Mouse (Mus musculus): Measurements from ENCODE around the gene Msi2. TPM values are rescaled to one million over a fixed set of nuclear protein-coding genes. Genes with fewer than 3 reads are reported as not detected.

Gene Msi2
- polyA plus RNA-seq, 1 experiment from 2014 or later, result 16.8 TPM

GRCm38 (mm10) chr11:88372589-88372988 lies 345.7 kb downstream of the Msi2 start:
- 89% methylated on average over 4 of the region's 4 CpGs for WGBS
- peaks cover 54% of the 10 kb centered on the region for H3K36me3 ChIP-seq
- no peak for DNase-seq (ENCODE audit: low spot score)
- no peak overlapping the region for H3K27ac ChIP-seq
- no peak overlapping the region for H3K4me3 ChIP-seq
- no peaks in the 10 kb centered on the region for H3K4me1 ChIP-seq
- H3K27me3 ChIP-seq (ENCODE audit: low read depth, poor library complexity, severe bottlenecking), result no peaks in the 10 kb centered on the region
- H3K9me3 ChIP-seq (replicated peaks), result no peaks in the 10 kb centered on the region

- Histone ChIP-seq H3K4me3 (no peak overlapping the region), H3K9me3 (replicated peaks) (no peaks in the 10 kb centered on the region), H3K27ac (no peak overlapping the region), H3K4me1 (0 out of 2 replicates have a peak, but pooled peaks cover 10% of the 10 kb centered on the region), H3K36me3 (peaks cover 57% of the 10 kb centered on the region), H3K27me3 (ENCODE audit: low read depth, poor library complexity, severe bottlenecking) (no peaks in the 10 kb centered on the region)
- no peak for DNase-seq (ENCODE audit: low spot score)
- 89% methylated on average over 3 of the region's 3 CpGs for WGBS
Measured at GRCm38 (mm10) chr11:88369898-88370297, 348.4 kb downstream of the Msi2 start.

- Histone ChIP-seq H3K4me1 (0 out of 2 replicates have a peak, but pooled peaks cover 10% of the 10 kb centered on the region), H3K4me3 (no peak overlapping the region), H3K27ac (no peak overlapping the region), H3K9me3 (replicated peaks) (no peaks in the 10 kb centered on the region), H3K27me3 (ENCODE audit: low read depth, poor library complexity, severe bottlenecking) (no peaks in the 10 kb centered on the region), H3K36me3 (peaks cover 78% of the 10 kb centered on the region)
- DNase-seq (ENCODE audit: low spot score), result no peak
- WGBS, result 83% methylated on average over 4 of the region's 4 CpGs
Measured at GRCm38 (mm10) chr11:88367501-88367900, 350.8 kb downstream of the Msi2 start.

DNA sequence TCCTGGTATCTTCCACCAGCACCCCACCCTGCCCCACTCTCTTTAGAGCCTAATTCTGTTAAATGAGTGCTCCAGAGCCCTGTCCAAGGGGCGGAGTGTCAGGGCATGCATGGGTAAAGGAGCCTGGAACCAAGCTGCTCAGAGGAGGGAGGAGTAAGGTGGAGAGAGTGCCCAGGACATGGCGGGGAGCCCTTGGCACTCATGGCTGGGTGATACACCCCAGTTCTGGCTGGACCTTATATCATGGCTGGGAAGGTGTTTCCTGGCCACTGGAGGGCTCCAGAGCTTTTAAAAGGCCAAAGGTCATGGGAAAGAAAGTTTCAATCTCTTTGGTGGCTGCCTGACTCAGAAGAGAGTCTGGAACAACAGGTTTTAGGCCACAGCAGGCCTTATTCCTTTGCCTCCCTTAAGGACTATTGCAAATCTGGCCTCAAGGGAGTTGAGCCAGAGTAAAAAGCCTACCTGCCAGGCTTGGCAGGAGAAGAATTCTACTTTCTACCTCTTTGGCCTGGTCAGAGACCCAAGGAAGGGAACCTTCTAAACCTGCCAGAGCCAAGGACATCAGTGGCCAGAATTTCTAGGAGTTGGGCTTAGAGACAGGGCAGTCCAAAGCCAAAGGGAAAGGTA lies 352.3 kb downstream of the Msi2 start:
- 85% methylated on average over 2 of the region's 2 CpGs for WGBS
- Histone ChIP-seq H3K27me3 (ENCODE audit: low read depth, poor library complexity, severe bottlenecking) (no peaks in the 10 kb centered on the region), H3K4me3 (no peak overlapping the region), H3K4me1 (0 out of 2 replicates have a peak, but pooled peaks cover 10% of the 10 kb centered on the region), H3K27ac (no peak overlapping the region), H3K9me3 (replicated peaks) (no peaks in the 10 kb centered on the region), H3K36me3 (peaks cover 84% of the 10 kb centered on the region)
- DNase-seq (ENCODE audit: low spot score), result no peak

- no peak for DNase-seq (ENCODE audit: low spot score)
- Histone ChIP-seq H3K4me1 (0 out of 2 replicates have a peak, but pooled peaks cover 10% of the 10 kb centered on the region), H3K9me3 (replicated peaks) (no peaks in the 10 kb centered on the region), H3K27me3 (ENCODE audit: low read depth, poor library complexity, severe bottlenecking) (no peaks in the 10 kb centered on the region), H3K36me3 (peaks cover 86% of the 10 kb centered on the region), H3K27ac (no peak overlapping the region), H3K4me3 (no peak overlapping the region)
- 93% methylated on average over 3 of the region's 3 CpGs for WGBS
Measured at GRCm38 (mm10) chr11:88364231-88364630, 354.1 kb downstream of the Msi2 start.

- Histone ChIP-seq H3K9me3 (replicated peaks) (no peaks in the 10 kb centered on the region), H3K27me3 (ENCODE audit: low read depth, poor library complexity, severe bottlenecking) (no peaks in the 10 kb centered on the region), H3K4me3 (no peak overlapping the region), H3K36me3 (peaks cover 89% of the 10 kb centered on the region), H3K4me1 (0 out of 2 replicates have a peak, but pooled peaks cover 10% of the 10 kb centered on the region), H3K27ac (no peak overlapping the region)
- DNase-seq (ENCODE audit: low spot score), result no peak
- 89% methylated on average over 14 of the region's 14 CpGs for WGBS
Measured at GRCm38 (mm10) chr11:88363481-88363880, 354.8 kb downstream of the Msi2 start.

GRCm38 (mm10) chr11:88359736-88360135 lies 358.6 kb downstream of the Msi2 start:
- WGBS, result 90% methylated on average over 7 of the region's 7 CpGs

DNA sequence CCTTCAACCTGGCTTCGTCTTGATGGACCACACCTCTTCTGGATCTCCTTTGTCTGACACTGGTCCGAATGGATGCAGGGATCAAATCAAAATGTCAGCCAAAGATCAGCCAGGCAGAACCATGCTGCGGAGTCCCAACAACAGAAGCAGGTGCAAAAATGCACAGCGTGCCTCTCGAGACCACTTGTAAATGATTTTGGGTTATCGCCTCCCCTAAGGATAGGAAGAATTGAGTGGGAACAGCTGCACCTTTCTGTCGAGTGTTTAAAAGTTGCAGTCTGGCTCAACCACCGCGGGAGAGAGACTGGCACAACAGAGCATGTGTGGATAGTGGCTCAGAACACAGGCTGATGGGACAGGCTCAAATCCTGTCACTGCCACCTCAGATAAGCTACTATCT lies 361.0 kb downstream of the Msi2 start:
- H3K36me3 ChIP-seq, result peaks cover 78% of the 10 kb centered on the region
- 76% methylated on average over 9 of the region's 9 CpGs for WGBS
- peaks cover 26% of the 10 kb centered on the region for H3K4me1 ChIP-seq
- DNase-seq (ENCODE audit: low spot score), result no peak
- H3K4me3 ChIP-seq, result no peak overlapping the region
- H3K27me3 ChIP-seq (ENCODE audit: low read depth, poor library complexity, severe bottlenecking), result no peaks in the 10 kb centered on the region
- H3K27ac ChIP-seq, result peak overlapping the region; percentile 78
- no peaks in the 10 kb centered on the region for H3K9me3 ChIP-seq (replicated peaks)

More at GRCm38 (mm10) chr11:88359736-88360135, 358.6 kb downstream of the Msi2 start:
- Histone ChIP-seq H3K36me3 (peaks cover 81% of the 10 kb centered on the region), H3K27ac (no peak overlapping the region), H3K27me3 (ENCODE audit: low read depth, poor library complexity, severe bottlenecking) (no peaks in the 10 kb centered on the region), H3K9me3 (replicated peaks) (no peaks in the 10 kb centered on the region), H3K4me3 (no peak overlapping the region), H3K4me1 (peaks cover 26% of the 10 kb centered on the region)
- DNase-seq (ENCODE audit: low spot score), result no peak

DNA sequence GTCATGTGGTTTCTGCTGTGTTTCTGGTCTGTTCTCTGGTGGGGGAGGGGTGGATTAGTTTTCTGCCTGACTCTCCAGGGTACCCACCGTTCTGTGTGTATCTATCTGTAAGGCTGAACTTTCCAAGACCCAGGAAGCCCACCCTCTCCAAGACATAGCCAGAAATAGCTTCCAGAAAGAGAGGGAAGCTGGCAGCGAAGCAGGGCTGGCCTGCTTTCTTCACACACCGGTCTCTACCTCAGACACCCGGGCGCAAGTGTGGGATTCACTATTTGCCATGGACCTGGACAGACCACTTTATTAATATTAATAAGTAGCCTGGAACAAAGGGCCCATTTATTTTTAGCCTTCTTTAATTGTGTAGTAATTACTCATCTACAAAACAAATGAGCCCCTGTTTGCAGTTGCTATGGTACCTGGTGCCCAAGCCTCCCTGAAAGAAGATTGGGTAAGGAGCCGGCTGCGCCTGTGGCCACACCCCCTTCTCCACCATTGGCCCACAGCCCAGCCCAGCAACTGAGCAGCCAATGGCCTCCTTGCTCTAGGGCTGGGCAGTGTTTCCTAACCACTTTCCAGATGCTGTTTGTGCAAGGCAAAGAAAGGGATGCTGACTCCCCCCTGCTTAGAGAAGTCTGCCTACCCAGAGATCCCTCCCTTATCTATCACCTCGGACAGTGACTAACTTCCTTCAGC lies 361.6 kb downstream of the Msi2 start:
- no peak overlapping the region for H3K4me3 ChIP-seq
- H3K4me1 ChIP-seq, result peaks cover 26% of the 10 kb centered on the region
- DNase-seq (ENCODE audit: low spot score), result peak; percentile 65
- WGBS, result 67% methylated on average over 8 of the region's 8 CpGs
- H3K9me3 ChIP-seq (replicated peaks), result no peaks in the 10 kb centered on the region
- H3K36me3 ChIP-seq, result peaks cover 79% of the 10 kb centered on the region
- H3K27me3 ChIP-seq (ENCODE audit: low read depth, poor library complexity, severe bottlenecking), result no peaks in the 10 kb centered on the region
- H3K27ac ChIP-seq, result peak overlapping the region; percentile 78

DNA sequence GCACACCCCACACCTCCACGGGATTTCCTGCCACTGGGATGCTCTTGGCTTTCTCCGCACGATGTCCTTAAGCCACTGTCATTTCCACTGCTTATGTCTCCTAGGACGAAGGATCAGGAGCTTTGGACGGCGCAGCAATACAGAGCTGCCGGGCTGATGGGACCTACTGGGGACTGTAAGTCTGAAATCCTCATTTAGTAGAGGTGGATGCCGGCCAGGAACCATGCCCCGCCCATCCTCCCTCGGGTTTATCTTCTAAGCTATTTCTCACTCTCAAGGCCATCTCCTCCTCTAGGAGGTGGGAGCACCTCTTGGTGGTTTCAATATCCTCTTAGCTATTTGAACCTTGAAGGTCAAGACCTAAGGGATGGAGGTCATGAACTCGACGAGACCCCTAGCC lies 362.3 kb downstream of the Msi2 start:
- 93% methylated on average over 12 of the region's 12 CpGs for WGBS
- no peaks in the 10 kb centered on the region for H3K9me3 ChIP-seq (replicated peaks)
- peaks cover 26% of the 10 kb centered on the region for H3K4me1 ChIP-seq
- no peak overlapping the region for H3K4me3 ChIP-seq
- peak overlapping the region; percentile 78; the same call in 1 of the 2 replicates for H3K27ac ChIP-seq
- no peaks in the 10 kb centered on the region for H3K27me3 ChIP-seq (ENCODE audit: low read depth, poor library complexity, severe bottlenecking)
- peaks cover 75% of the 10 kb centered on the region for H3K36me3 ChIP-seq
- no peak for DNase-seq (ENCODE audit: low spot score)

DNA sequence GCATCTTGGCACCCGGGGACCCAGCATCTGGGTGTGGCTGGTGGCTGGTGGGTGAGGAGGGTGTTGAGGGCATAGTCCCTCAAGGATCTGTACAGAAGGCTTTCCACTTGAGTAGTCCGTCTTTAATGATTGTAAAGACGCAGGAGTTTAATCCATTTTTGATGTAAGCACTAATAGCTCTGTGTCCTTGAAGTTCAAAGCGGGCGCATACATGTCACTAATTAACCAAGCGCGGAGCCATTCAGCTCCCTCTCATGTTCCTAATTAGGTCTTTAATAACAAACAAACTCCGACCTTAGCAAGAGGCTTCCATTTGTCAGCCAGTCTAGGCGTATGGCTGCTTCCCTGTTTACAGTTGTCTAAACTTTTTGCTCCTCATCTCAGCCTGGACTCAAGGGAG lies 363.5 kb downstream of the Msi2 start:
- Histone ChIP-seq H3K27ac (no peak overlapping the region), H3K9me3 (replicated peaks) (no peaks in the 10 kb centered on the region), H3K36me3 (peaks cover 63% of the 10 kb centered on the region), H3K4me1 (peaks cover 26% of the 10 kb centered on the region), H3K4me3 (no peak overlapping the region), H3K27me3 (ENCODE audit: low read depth, poor library complexity, severe bottlenecking) (no peaks in the 10 kb centered on the region)
- 76% methylated on average over 9 of the region's 9 CpGs for WGBS
- no peak for DNase-seq (ENCODE audit: low spot score)

DNA sequence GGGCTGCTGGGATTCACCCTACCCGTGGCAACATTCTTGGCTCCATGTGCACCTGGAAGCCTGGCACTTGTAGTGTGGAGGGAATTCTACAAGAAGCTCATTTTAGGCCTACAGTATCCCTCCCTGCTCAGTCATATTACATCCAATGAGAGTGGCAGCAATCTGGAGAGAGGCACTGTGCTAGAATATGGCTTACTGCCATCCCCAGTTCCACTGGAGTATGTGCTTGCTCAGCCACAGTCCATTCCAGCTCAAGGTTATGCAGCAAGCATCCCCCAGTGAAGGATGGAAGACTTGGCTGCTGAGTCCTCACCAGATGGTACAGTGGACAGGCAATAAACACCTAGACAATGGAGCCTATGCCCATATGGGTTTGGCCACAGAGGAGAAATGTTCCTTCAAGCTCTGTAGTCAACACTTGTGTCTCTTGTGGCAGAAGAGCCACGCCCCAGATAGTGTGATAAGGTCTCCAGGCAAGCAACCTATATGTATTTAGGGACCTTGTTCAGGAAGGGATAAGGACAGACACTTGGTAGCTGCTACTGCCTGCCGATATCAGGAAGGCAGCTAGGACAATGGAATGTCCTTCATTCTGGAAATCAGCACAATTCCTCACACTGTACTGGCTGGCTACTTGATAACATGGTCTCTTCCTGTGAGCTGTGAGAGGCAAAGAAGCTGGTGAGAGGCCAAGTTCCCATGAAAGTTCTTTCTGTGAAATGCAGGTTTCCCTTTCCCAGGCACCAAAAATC lies 366.4 kb downstream of the Msi2 start:
- DNase-seq (ENCODE audit: low spot score), result no peak
- H3K4me1 ChIP-seq, result peaks cover 14% of the 10 kb centered on the region
- peaks cover 63% of the 10 kb centered on the region for H3K36me3 ChIP-seq

DNA sequence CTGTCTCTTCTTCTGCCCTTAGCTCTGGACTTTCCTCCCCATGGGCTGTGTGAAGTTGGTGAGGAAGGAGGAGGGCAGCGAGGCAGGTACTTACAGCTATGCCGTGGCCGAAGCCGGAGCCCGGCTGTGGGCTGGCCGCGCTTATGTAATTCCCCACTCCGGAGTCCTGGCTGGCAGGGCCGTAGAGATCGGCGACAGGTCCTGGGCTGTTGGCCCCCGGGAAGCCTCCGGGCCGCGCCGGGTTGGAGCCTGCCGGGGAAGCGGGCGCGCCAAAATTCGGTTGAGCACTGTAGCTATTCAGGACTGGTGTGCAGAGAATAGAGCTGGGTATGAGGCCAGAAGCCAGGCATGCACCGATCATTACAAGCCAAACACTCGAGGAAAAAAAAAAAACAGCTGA lies 369.6 kb downstream of the Msi2 start:
- peaks cover 63% of the 10 kb centered on the region for H3K36me3 ChIP-seq
- H3K9me3 ChIP-seq (replicated peaks), result no peaks in the 10 kb centered on the region
- no peak overlapping the region for H3K27ac ChIP-seq
- DNase-seq (ENCODE audit: low spot score), result no peak
- no peak overlapping the region for H3K4me3 ChIP-seq
- no peaks in the 10 kb centered on the region for H3K4me1 ChIP-seq
- H3K27me3 ChIP-seq (ENCODE audit: low read depth, poor library complexity, severe bottlenecking), result no peaks in the 10 kb centered on the region
- 70% methylated on average over 23 of the region's 23 CpGs for WGBS

More for the DNA sequence above, 366.4 kb downstream of the Msi2 start:
- Histone ChIP-seq H3K27ac (no peak overlapping the region), H3K9me3 (replicated peaks) (no peaks in the 10 kb centered on the region), H3K27me3 (ENCODE audit: low read depth, poor library complexity, severe bottlenecking) (no peaks in the 10 kb centered on the region), H3K4me3 (no peak overlapping the region)
- 92% methylated on average over 3 of the region's 3 CpGs for WGBS
